Mouse (Mus musculus): ENCODE results near the gene Olfr1391. TPM values are rescaled to one million over a fixed set of nuclear protein-coding genes. Genes with fewer than 3 reads are reported as not detected.

Gene Olfr1391
- polyA plus RNA-seq, 1 experiment from 2014 or later = not detected

Other genes starting within 250 kb of the Olfr1391 start
- gene Ifi47, start 246.2 kb upstream of the Olfr1391 start, polyA plus RNA-seq (2015; fragmentation: Nextera tagmentation; extraction: Ambion mirVana) = 7.3 and 7.4 TPM in 2 replicates
- not detected in 2 replicates for gene Olfr1396, start 207.9 kb upstream of the Olfr1391 start, polyA plus RNA-seq (2015; fragmentation: Nextera tagmentation; extraction: Ambion mirVana)
- not detected in 2 replicates for gene Olfr1395, start 180.5 kb upstream of the Olfr1391 start, polyA plus RNA-seq (2015; fragmentation: Nextera tagmentation; extraction: Ambion mirVana)
- not detected in 2 replicates for gene Olfr1394, start 168.4 kb upstream of the Olfr1391 start, polyA plus RNA-seq (2015; fragmentation: Nextera tagmentation; extraction: Ambion mirVana)
- gene Btnl9, start 135.6 kb upstream of the Olfr1391 start, polyA plus RNA-seq (2015; fragmentation: Nextera tagmentation; extraction: Ambion mirVana) = 0.78 and 0.81 TPM in 2 replicates
- 10.7 and 14.2 TPM in 2 replicates for gene Zfp62, start 119.5 kb upstream of the Olfr1391 start, polyA plus RNA-seq (2015; fragmentation: Nextera tagmentation; extraction: Ambion mirVana)
- gene Mgat1, start 78.6 kb upstream of the Olfr1391 start, polyA plus RNA-seq (2015; fragmentation: Nextera tagmentation; extraction: Ambion mirVana) = 32.0 and 32.6 TPM in 2 replicates
- not detected in 2 replicates for gene Olfr1393, start 44.4 kb upstream of the Olfr1391 start, polyA plus RNA-seq (2015; fragmentation: Nextera tagmentation; extraction: Ambion mirVana)
- not detected in 2 replicates for gene Olfr1392, start 37.5 kb upstream of the Olfr1391 start, polyA plus RNA-seq (2015; fragmentation: Nextera tagmentation; extraction: Ambion mirVana)
- gene Olfr10, start 18.0 kb upstream of the Olfr1391 start, polyA plus RNA-seq (2015; fragmentation: Nextera tagmentation; extraction: Ambion mirVana) = not detected in 2 replicates
- gene Olfr1390, start 12.4 kb downstream of the Olfr1391 start, polyA plus RNA-seq (2015; fragmentation: Nextera tagmentation; extraction: Ambion mirVana) = not detected in 2 replicates
- not detected in 2 replicates for gene Olfr1389, start 100.3 kb downstream of the Olfr1391 start, polyA plus RNA-seq (2015; fragmentation: Nextera tagmentation; extraction: Ambion mirVana)
- 0.03 and 0.08 TPM in 2 replicates for gene Olfr1388, start 113.9 kb downstream of the Olfr1391 start, polyA plus RNA-seq (2015; fragmentation: Nextera tagmentation; extraction: Ambion mirVana)
- gene Olfr1387, start 132.6 kb downstream of the Olfr1391 start, polyA plus RNA-seq (2015; fragmentation: Nextera tagmentation; extraction: Ambion mirVana) = not detected in 2 replicates
- not detected in 2 replicates for gene Olfr1386, start 142.3 kb downstream of the Olfr1391 start, polyA plus RNA-seq (2015; fragmentation: Nextera tagmentation; extraction: Ambion mirVana)
- not detected in 2 replicates for gene Olfr1385, start 166.3 kb downstream of the Olfr1391 start, polyA plus RNA-seq (2015; fragmentation: Nextera tagmentation; extraction: Ambion mirVana)
- gene Olfr1384, start 184.0 kb downstream of the Olfr1391 start, polyA plus RNA-seq (2015; fragmentation: Nextera tagmentation; extraction: Ambion mirVana) = not detected in 2 replicates
- not detected in 2 replicates for gene Olfr1383, start 196.9 kb downstream of the Olfr1391 start, polyA plus RNA-seq (2015; fragmentation: Nextera tagmentation; extraction: Ambion mirVana)
- not detected in 2 replicates for gene Olfr1382, start 205.5 kb downstream of the Olfr1391 start, polyA plus RNA-seq (2015; fragmentation: Nextera tagmentation; extraction: Ambion mirVana)
- gene Olfr1381, start 220.7 kb downstream of the Olfr1391 start, polyA plus RNA-seq (2015; fragmentation: Nextera tagmentation; extraction: Ambion mirVana) = not detected in 2 replicates
- not detected in 2 replicates for gene Olfr1380, start 234.1 kb downstream of the Olfr1391 start, polyA plus RNA-seq (2015; fragmentation: Nextera tagmentation; extraction: Ambion mirVana)